Mouse (Mus musculus) hindbrain, embryonic 16.5 days (tissue): Measurements from ENCODE around the gene Otud3. TPM values are rescaled to one million over a fixed set of nuclear protein-coding genes. Genes with fewer than 3 reads are reported as not detected.

Experiments used
- ATAC-seq: fragments of 200-750 bp; cut with Nextera tagmentation; 2 replicates; pipeline ENCODE4 v1.8.0; 2017; ENCODE audit warnings: moderate TSS enrichment, moderate library complexity
- H3K27ac ChIP-seq: fragments of 300-500 bp; sonication (generic); 2 replicates; pipeline ENCODE4 v1.5.1; 2014; ENCODE audit warnings: low read depth, mild to moderate bottlenecking, control low read depth, low read length, moderate library complexity
- H3K27me3 ChIP-seq: fragments of 300-500 bp; sonication (generic); replicated peaks from 2 replicates; pipeline ENCODE4 v1.6.1; 2014; ENCODE audit warnings: low read length; ENCODE audit not compliant: control insufficient read depth, insufficient read depth
- H3K36me3 ChIP-seq: fragments of 300-500 bp; sonication (generic); 2 replicates; pipeline ENCODE4 v1.6.1; 2014; ENCODE audit warnings: mild to moderate bottlenecking, low read length, moderate library complexity, mixed read lengths; ENCODE audit not compliant: control insufficient read depth, insufficient read depth
- H3K4me1 ChIP-seq: fragments of 300-500 bp; sonication (generic); 2 replicates; pipeline ENCODE4 v1.6.1; 2014; ENCODE audit warnings: low read depth, low read length; ENCODE audit not compliant: control insufficient read depth, insufficient read depth
- H3K4me2 ChIP-seq: fragments of 300-500 bp; sonication (generic); 2 replicates; pipeline ENCODE4 v1.6.1; 2014; ENCODE audit warnings: mild to moderate bottlenecking, low read length, control low read depth, moderate library complexity
- H3K4me3 ChIP-seq: fragments of 300-500 bp; sonication (generic); 2 replicates; pipeline ENCODE4 v1.5.1; 2014; ENCODE audit warnings: mild to moderate bottlenecking, low read length, control low read depth, moderate library complexity
- H3K9ac ChIP-seq: fragments of 300-500 bp; sonication (generic); 2 replicates; pipeline ENCODE4 v1.6.1; 2014; ENCODE audit warnings: low read depth, mild to moderate bottlenecking, control low read depth, low read length, moderate library complexity
- H3K9me3 ChIP-seq: fragments of 300-500 bp; sonication (generic); 2 replicates; pipeline ENCODE4 v1.6.1; 2014; ENCODE audit warnings: mild to moderate bottlenecking, low read length, moderate library complexity; ENCODE audit not compliant: control insufficient read depth
- WGBS: fragments of 180-500 bp; shearing (Covaris S2); extraction: QIAGEN DNeasy Blood & Tissue Kit; methylation state at CpG from one replicate; pipeline ENCODE4 v1.1.7; 2014; 5-methylcytosine and 5-hydroxymethylcytosine counted together
- polyA plus RNA-seq: library from polyadenylated mRNA; unstranded; fragments of >200 nt; fragmentation: Nextera tagmentation; extraction: Ambion mirVana; gene quantifications from 2 replicates; pipeline ENCODE4 v1.2.1, GENCODE M21; 2015

The Otud3 gene
- 2.4 and 3.1 TPM in 2 replicates for polyA plus RNA-seq

DNA sequence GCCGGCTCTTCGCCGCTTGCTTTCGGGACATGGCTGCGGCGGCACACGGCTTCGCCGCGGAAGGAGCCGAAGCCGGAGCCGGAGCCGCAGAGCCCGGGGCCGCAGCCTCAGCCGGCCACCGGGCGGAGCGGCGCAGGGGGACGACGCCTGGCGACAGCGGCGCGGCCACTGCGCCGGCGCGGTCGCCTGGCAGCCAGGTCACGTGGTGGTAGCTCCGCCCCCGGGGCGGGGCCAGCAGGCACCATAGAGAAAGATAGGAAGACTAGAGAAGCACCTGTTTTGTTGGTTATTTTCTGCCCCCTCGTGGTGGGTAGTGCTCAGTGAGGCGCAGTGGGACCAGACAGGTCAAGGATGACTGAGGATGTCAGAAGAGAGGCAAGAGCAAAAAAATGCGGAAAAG lies at the start of gene Otud3:
Gene Otud3 (minus strand): TSS at position 149 of the 400 bp plus-strand sequence.
- H3K4me2 ChIP-seq = peak within 1 kb of the TSS; percentile 90

DNA sequence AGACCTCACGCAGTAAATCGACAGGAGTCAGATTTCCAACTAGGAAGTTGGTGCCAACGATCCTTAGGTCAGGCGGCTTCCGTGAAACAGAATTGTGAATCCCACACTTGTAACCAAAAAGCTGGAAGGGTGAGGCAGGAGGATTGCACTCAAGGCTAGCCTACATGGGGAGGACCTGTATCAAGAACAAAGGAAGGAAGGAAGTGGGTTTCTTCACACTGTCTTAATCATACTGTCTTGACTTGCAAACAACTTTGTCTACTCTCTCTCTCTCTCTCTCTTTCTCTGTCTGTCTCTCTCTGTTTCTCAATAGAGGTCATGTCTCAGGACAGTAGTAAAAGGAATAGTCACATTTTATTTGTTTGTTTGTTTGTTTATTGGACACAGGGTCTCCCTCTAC lies 49.0 kb upstream of the Otud3 start:
- H3K4me1 ChIP-seq = no peaks in the 10 kb centered on the region
- 95% methylated on average over 5 of the region's 5 CpGs for WGBS
- ATAC-seq = no peak
- H3K9me3 ChIP-seq = no peaks in the 10 kb centered on the region
- H3K4me2 ChIP-seq = no peak overlapping the region
- no peak overlapping the region for H3K9ac ChIP-seq
- H3K36me3 ChIP-seq = no peaks in the 10 kb centered on the region
- H3K4me3 ChIP-seq = no peak overlapping the region
- H3K27me3 ChIP-seq = no peaks in the 10 kb centered on the region
- no peak overlapping the region for H3K27ac ChIP-seq

More for the DNA sequence above, at the start of gene Otud3:
- Histone ChIP-seq H3K4me1 (peaks cover 12% of the 10 kb centered on the region), H3K9ac (peak within 1 kb of the TSS; percentile 93), H3K9me3 (no peaks in the 10 kb centered on the region), H3K36me3 (peaks cover 5% of the 10 kb centered on the region; the same call in 1 of the 2 replicates), H3K4me3 (peak within 1 kb of the TSS; percentile 99), H3K27me3 (no peaks in the 10 kb centered on the region), H3K27ac (peak within 1 kb of the TSS; percentile 78)
- ATAC-seq = peak; percentile 96
- WGBS = under 1% methylated on average over 39 of the region's 39 CpGs

DNA sequence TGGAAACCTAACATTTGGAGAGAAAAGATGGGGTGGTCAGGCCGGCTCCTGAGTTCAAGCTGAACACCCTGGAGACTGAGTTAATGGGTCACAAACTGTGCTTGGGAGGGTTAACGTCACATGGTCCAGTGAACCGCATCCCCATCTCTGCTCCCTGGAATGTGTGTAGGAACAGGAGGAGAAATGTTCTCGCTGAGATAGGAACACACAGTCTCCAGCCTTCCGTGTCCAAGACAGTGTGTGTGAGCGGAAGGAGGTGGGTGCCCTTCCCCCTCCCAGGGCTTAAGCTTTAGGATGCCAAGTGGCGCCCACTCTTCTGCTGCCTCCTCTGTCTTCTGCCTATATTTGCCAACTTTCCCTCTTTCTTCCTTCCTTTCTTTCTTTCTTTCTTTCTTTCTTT lies 46.2 kb upstream of the Otud3 start:
- Histone ChIP-seq H3K36me3 (no peaks in the 10 kb centered on the region), H3K4me1 (no peaks in the 10 kb centered on the region), H3K9ac (no peak overlapping the region), H3K27me3 (no peaks in the 10 kb centered on the region), H3K27ac (no peak overlapping the region), H3K4me2 (no peak overlapping the region), H3K4me3 (no peak overlapping the region), H3K9me3 (no peaks in the 10 kb centered on the region)
- WGBS = 58% methylated on average over 7 of the region's 7 CpGs
- ATAC-seq = no peak

DNA sequence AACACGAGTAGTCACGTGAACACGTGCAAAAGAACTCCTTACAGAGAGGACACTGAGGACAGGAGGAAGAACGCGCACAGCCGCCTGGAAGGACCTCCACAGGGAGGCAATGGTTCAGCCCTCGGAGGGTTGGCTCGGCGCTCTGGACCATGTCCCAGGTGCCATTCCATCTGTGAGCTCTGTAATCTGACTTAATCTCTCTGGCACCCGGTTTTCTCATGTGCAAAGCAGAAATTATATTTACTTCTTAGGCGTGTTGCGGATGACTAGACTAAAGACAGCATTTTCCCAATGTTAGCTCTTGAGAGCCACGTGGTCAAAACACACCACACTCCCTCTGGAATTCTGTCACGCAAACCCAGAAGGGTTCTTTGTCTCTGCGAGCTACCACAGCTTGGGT lies 45.4 kb upstream of the Otud3 start:
- Histone ChIP-seq H3K36me3 (no peaks in the 10 kb centered on the region), H3K27me3 (no peaks in the 10 kb centered on the region), H3K4me2 (no peak overlapping the region), H3K27ac (no peak overlapping the region), H3K4me3 (no peak overlapping the region), H3K9me3 (no peaks in the 10 kb centered on the region), H3K9ac (no peak overlapping the region), H3K4me1 (no peaks in the 10 kb centered on the region)
- ATAC-seq = no peak
- 81% methylated on average over 15 of the region's 15 CpGs for WGBS

DNA sequence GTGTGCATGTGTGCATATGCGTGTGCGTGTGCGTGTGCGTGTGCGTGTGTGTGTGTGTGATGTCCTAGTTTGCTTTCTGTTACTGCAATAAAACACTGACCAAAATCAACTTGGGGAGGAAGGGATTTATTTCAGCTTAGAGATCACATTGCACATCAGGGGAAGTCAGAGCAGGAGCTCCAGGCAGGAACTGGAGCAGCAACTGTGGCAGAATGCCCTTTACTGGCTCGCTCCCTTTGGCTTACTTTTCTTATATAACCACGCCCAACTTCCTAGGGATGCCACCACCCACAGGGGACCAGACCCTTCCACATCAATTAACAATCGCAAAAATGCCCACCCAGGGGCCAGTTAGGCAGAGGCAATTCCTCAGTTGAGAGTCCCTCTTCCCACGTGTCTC lies 44.9 kb upstream of the Otud3 start:
- Histone ChIP-seq H3K4me1 (no peaks in the 10 kb centered on the region), H3K4me3 (no peak overlapping the region), H3K9me3 (no peaks in the 10 kb centered on the region), H3K27ac (no peak overlapping the region), H3K4me2 (no peak overlapping the region), H3K9ac (no peak overlapping the region), H3K27me3 (no peaks in the 10 kb centered on the region), H3K36me3 (no peaks in the 10 kb centered on the region)
- no peak for ATAC-seq
- WGBS = 85% methylated on average over 9 of the region's 9 CpGs

DNA sequence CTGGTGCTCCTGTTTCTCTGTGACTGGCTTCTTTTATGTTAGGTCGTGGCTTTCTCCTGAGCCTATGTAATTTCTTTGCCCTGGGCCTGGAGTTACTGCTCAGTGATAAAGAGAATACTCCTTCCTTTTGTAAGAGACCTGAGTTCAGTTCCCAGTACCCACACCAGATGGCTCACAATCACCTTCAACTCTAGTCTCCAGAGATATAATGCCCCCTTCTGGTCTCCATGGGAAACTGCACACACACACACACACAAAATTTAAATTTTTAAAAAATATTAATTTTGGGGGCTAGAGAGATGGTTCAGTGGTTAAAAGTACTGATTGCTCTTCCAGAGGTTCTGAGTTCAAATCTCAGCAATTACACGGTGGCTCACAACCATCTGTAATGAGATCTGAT lies 34.5 kb upstream of the Otud3 start:
- Histone ChIP-seq H3K9me3 (no peaks in the 10 kb centered on the region), H3K4me2 (no peak overlapping the region), H3K9ac (no peak overlapping the region), H3K4me3 (no peak overlapping the region), H3K27me3 (no peaks in the 10 kb centered on the region), H3K4me1 (no peaks in the 10 kb centered on the region), H3K36me3 (no peaks in the 10 kb centered on the region), H3K27ac (no peak overlapping the region)
- WGBS = 94% methylated on average over 2 of the region's 2 CpGs
- ATAC-seq = no peak

DNA sequence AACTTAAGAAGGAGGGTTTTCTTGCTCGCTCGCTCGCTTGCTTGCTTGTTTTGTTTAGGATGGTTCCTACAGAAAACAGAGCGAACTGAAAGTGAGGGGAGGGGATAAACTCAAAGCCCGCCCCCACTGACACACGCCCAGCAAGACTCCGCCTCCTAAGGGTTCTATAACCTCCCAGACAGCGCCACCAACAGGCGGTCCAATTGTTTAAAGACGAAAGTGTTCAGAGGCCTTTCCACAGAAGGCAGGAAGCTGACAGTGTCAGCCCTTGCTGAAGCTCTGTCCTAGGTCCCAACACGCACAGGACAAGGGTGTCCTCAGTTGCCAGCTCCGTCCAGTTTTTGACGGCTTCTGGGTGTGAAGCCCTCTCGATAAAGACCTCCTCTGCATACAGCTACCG lies 30.0 kb upstream of the Otud3 start:
- WGBS = 31% methylated on average over 15 of the region's 15 CpGs
- Histone ChIP-seq H3K36me3 (no peaks in the 10 kb centered on the region), H3K4me1 (no peaks in the 10 kb centered on the region), H3K4me2 (no peak overlapping the region), H3K9me3 (no peaks in the 10 kb centered on the region), H3K27ac (no peak overlapping the region), H3K9ac (no peak overlapping the region), H3K27me3 (no peaks in the 10 kb centered on the region), H3K4me3 (no peak overlapping the region)
- ATAC-seq = no peak

DNA sequence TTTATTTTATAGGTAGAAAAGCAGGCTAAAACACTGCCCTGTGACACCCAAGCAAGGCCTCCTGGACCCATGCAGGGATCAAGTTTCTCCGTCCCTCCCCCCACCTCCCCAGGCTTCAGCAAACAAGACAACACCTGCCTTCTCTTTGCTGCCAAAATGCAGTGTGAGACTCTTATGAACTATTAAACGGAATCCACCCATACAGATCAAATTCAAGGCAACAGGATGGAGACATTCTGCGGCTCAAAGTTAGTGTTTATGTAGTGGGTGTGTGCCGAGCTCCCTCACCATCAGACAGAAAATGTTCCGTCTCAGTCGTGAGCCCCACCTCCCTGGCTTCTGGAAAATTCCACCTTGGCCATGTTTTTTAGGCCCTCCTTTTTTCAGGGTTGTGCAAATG lies 28.2 kb upstream of the Otud3 start:
- no peak overlapping the region for H3K4me2 ChIP-seq
- WGBS = 71% methylated on average over 6 of the region's 6 CpGs
- no peaks in the 10 kb centered on the region for H3K9me3 ChIP-seq
- no peak for ATAC-seq
- H3K27ac ChIP-seq = no peak overlapping the region
- no peaks in the 10 kb centered on the region for H3K4me1 ChIP-seq
- no peak overlapping the region for H3K4me3 ChIP-seq
- no peaks in the 10 kb centered on the region for H3K27me3 ChIP-seq
- H3K9ac ChIP-seq = no peak overlapping the region
- H3K36me3 ChIP-seq = no peaks in the 10 kb centered on the region

DNA sequence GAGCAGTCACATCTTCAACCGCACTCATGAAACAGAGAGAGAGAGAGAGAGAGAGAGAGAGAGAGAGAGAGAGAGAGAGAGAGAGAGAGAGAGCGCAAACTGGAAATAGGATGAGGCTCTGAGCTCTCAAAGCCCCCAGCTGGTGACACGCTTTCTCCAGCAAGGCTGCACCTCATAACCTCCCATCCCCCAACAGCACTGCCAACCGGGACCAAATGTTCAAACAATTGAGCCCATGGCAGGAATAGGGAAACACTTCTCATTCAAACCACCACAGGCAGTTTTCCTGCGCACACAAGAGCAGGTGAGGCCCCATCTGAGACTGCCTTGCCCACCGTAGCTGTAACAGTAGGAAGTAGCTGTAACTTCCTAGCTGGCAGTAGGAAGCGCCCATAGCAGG lies 27.7 kb upstream of the Otud3 start:
- H3K9ac ChIP-seq = no peak overlapping the region
- H3K4me1 ChIP-seq = no peaks in the 10 kb centered on the region
- H3K27me3 ChIP-seq = no peaks in the 10 kb centered on the region
- no peak overlapping the region for H3K4me3 ChIP-seq
- no peak overlapping the region for H3K27ac ChIP-seq
- H3K9me3 ChIP-seq = no peaks in the 10 kb centered on the region
- 42% methylated on average over 7 of the region's 7 CpGs for WGBS
- ATAC-seq = no peak
- no peaks in the 10 kb centered on the region for H3K36me3 ChIP-seq
- no peak overlapping the region for H3K4me2 ChIP-seq

DNA sequence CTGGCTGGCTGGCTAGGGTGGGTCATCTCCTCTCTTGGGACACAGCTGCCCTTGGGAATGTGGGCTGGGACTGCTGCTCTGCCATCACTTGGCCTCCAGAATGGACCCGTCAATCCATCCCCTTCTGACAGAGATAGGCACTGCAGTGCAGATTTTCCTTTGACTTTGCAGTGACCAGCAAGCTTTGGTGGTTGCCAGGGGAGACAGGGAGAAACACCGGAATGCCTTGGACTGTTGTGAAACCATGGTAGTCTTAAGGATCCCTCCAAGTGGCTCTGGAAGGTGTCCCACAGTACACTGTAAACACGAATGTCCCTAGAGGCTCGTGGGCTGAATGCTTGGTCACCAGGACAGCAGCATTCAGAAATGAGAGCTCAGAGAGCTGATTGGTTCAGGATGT lies 25.7 kb upstream of the Otud3 start:
- no peaks in the 10 kb centered on the region for H3K36me3 ChIP-seq
- 47% methylated on average over 4 of the region's 4 CpGs for WGBS

More for the DNA sequence above, 25.7 kb upstream of the Otud3 start:
- no peak for ATAC-seq
- Histone ChIP-seq H3K4me1 (no peaks in the 10 kb centered on the region), H3K4me2 (no peak overlapping the region), H3K4me3 (no peak overlapping the region), H3K9ac (no peak overlapping the region), H3K27ac (no peak overlapping the region), H3K9me3 (no peaks in the 10 kb centered on the region), H3K27me3 (no peaks in the 10 kb centered on the region)
